Mouse (Mus musculus) kidney, embryonic 14.5 days (tissue): ENCODE data around the gene Snapc3. TPM values are rescaled to one million over a fixed set of nuclear protein-coding genes. Genes with fewer than 3 reads are reported as not detected.

Experiments
- ATAC-seq: fragments of 200-750 bp; cut with Nextera tagmentation; 2 replicates; pipeline ENCODE4 v1.8.0; 2017; ENCODE audit warnings: moderate number of reproducible peaks, mild to moderate bottlenecking, moderate TSS enrichment, moderate library complexity; ENCODE audit not compliant: low FRiP score, low TSS enrichment
- H3K27ac ChIP-seq: fragments of 300-500 bp; sonication (generic); 2 replicates; pipeline ENCODE4 v1.5.1; 2014; ENCODE audit warnings: low read depth, mild to moderate bottlenecking, low read length, moderate library complexity, mixed read lengths
- H3K27me3 ChIP-seq: fragments of 300-500 bp; sonication (generic); 2 replicates; pipeline ENCODE4 v1.6.1; 2014; ENCODE audit warnings: mild to moderate bottlenecking, low read length; ENCODE audit not compliant: control insufficient read depth, insufficient read depth
- H3K36me3 ChIP-seq: fragments of 300-500 bp; sonication (generic); 2 replicates; pipeline ENCODE4 v1.6.1; 2014; ENCODE audit warnings: low read length, mixed read lengths; ENCODE audit not compliant: control insufficient read depth, insufficient read depth
- H3K4me1 ChIP-seq: fragments of 300-500 bp; sonication (generic); 2 replicates; pipeline ENCODE4 v1.6.1; 2014; ENCODE audit warnings: low read length, mixed read lengths; ENCODE audit not compliant: control insufficient read depth, insufficient read depth
- H3K4me2 ChIP-seq: fragments of 300-500 bp; sonication (generic); replicated peaks from 2 replicates; pipeline ENCODE4 v1.6.1; 2014; ENCODE audit warnings: low read depth, mild to moderate bottlenecking, low read length
- H3K4me3 ChIP-seq: fragments of 300-500 bp; sonication (generic); 2 replicates; pipeline ENCODE4 v1.5.1; 2014; ENCODE audit warnings: mild to moderate bottlenecking, low read length
- H3K9ac ChIP-seq: fragments of 300-500 bp; sonication (generic); 2 replicates; pipeline ENCODE4 v1.6.1; 2014; ENCODE audit warnings: low read depth, mild to moderate bottlenecking, low read length, moderate library complexity
- H3K9me3 ChIP-seq: fragments of 300-500 bp; sonication (generic); 2 replicates; pipeline ENCODE4 v1.6.1; 2016; ENCODE audit warnings: low read length; ENCODE audit not compliant: control insufficient read depth
- WGBS: fragments of 180-500 bp; shearing (Covaris S2); extraction: QIAGEN DNeasy Blood & Tissue Kit; methylation state at CpG from one replicate; pipeline ENCODE4 v1.1.7; 2014; 5-methylcytosine and 5-hydroxymethylcytosine counted together
- polyA plus RNA-seq: library from polyadenylated mRNA; unstranded; fragments of >200 nt; fragmentation: Nextera tagmentation; extraction: Ambion mirVana; gene quantifications from 2 replicates; pipeline ENCODE4 v1.2.1, GENCODE M21; 2014

The Snapc3 gene
- polyA plus RNA-seq, 1 experiment from 2014 or later, result 51.3 TPM

- Histone ChIP-seq H3K4me2 (no peak overlapping the region), H3K9me3 (peaks cover 9% of the 10 kb centered on the region), H3K27ac (no peak overlapping the region), H3K27me3 (no peaks in the 10 kb centered on the region), H3K4me1 (no peaks in the 10 kb centered on the region), H3K4me3 (no peak overlapping the region), H3K36me3 (no peaks in the 10 kb centered on the region), H3K9ac (no peak overlapping the region)
- ATAC-seq, result no peak
- 95% methylated on average over 4 of the region's 4 CpGs for WGBS
These were observed 7.5 kb upstream of the Snapc3 start for GRCm38 (mm10) chr4:83409867-83410505.

- ATAC-seq, result 0 out of 2 replicates have a peak, but pooled peaks have one; percentile 11
- H3K4me1 ChIP-seq, result no peaks in the 10 kb centered on the region
- WGBS, result 76% methylated on average over 3 of the region's 3 CpGs
- no peaks in the 10 kb centered on the region for H3K36me3 ChIP-seq
- H3K4me2 ChIP-seq, result no peak overlapping the region
- H3K9me3 ChIP-seq, result peaks cover 9% of the 10 kb centered on the region
- H3K4me3 ChIP-seq, result no peak overlapping the region
- H3K27ac ChIP-seq, result no peak overlapping the region
- no peak overlapping the region for H3K9ac ChIP-seq
- H3K27me3 ChIP-seq, result no peaks in the 10 kb centered on the region
These were observed 5.5 kb upstream of the Snapc3 start for GRCm38 (mm10) chr4:83412060-83412459.

- WGBS, result 85% methylated on average over 5 of the region's 5 CpGs
- Histone ChIP-seq H3K27ac (no peak overlapping the region), H3K4me1 (0 out of 2 replicates have a peak, but pooled peaks cover 2% of the 10 kb centered on the region), H3K27me3 (no peaks in the 10 kb centered on the region), H3K9ac (no peak overlapping the region), H3K36me3 (no peaks in the 10 kb centered on the region), H3K9me3 (no peaks in the 10 kb centered on the region), H3K4me3 (no peak overlapping the region), H3K4me2 (no peak overlapping the region)
- ATAC-seq, result no peak
These were observed 3.2 kb upstream of the Snapc3 start for GRCm38 (mm10) chr4:83414241-83414824.

- Histone ChIP-seq H3K4me1 (0 out of 2 replicates have a peak, but pooled peaks cover 2% of the 10 kb centered on the region), H3K9ac (peak overlapping the region; percentile 72), H3K4me2 (peak overlapping the region; percentile 45), H3K27me3 (no peaks in the 10 kb centered on the region), H3K9me3 (no peaks in the 10 kb centered on the region), H3K4me3 (peak overlapping the region; percentile 64), H3K36me3 (peaks cover 12% of the 10 kb centered on the region; the same call in 1 of the 2 replicates), H3K27ac (no peak overlapping the region)
- ATAC-seq, result peak; percentile 60
- under 1% methylated on average over 30 of the region's 30 CpGs for WGBS
These were observed 279 bp downstream of the Snapc3 start for GRCm38 (mm10) chr4:83417820-83418186.

- Histone ChIP-seq H3K9me3 (no peaks in the 10 kb centered on the region), H3K4me2 (peak overlapping the region; percentile 45), H3K36me3 (peaks cover 21% of the 10 kb centered on the region), H3K27me3 (no peaks in the 10 kb centered on the region), H3K4me3 (peak overlapping the region; percentile 64), H3K4me1 (0 out of 2 replicates have a peak, but pooled peaks cover 2% of the 10 kb centered on the region), H3K27ac (no peak overlapping the region), H3K9ac (0 out of 2 replicates have a peak overlapping the region, but pooled peaks have one; percentile 72)
- no peak for ATAC-seq
- 65% methylated on average over 2 of the region's 2 CpGs for WGBS
These were observed 1.3 kb downstream of the Snapc3 start for GRCm38 (mm10) chr4:83418781-83419180.

GRCm38 (mm10) chr4:83423641-83424040 is 6.1 kb downstream of the Snapc3 start:
- peaks cover 49% of the 10 kb centered on the region for H3K36me3 ChIP-seq
- no peaks in the 10 kb centered on the region for H3K27me3 ChIP-seq
- H3K4me1 ChIP-seq, result 0 out of 2 replicates have a peak, but pooled peaks cover 2% of the 10 kb centered on the region
- H3K4me2 ChIP-seq, result no peak overlapping the region
- WGBS, result 91% methylated on average over 6 of the region's 6 CpGs
- no peak for ATAC-seq
- H3K9ac ChIP-seq, result no peak overlapping the region
- H3K9me3 ChIP-seq, result no peaks in the 10 kb centered on the region
- no peak overlapping the region for H3K4me3 ChIP-seq
- H3K27ac ChIP-seq, result no peak overlapping the region

GRCm38 (mm10) chr4:83425119-83425518 is 7.6 kb downstream of the Snapc3 start:
- peaks cover 60% of the 10 kb centered on the region for H3K36me3 ChIP-seq

GRCm38 (mm10) chr4:83427141-83427540 is 9.6 kb downstream of the Snapc3 start:
- Histone ChIP-seq H3K9me3 (no peaks in the 10 kb centered on the region), H3K27me3 (no peaks in the 10 kb centered on the region), H3K4me2 (no peak overlapping the region), H3K4me1 (no peaks in the 10 kb centered on the region), H3K36me3 (peaks cover 62% of the 10 kb centered on the region), H3K27ac (no peak overlapping the region), H3K4me3 (no peak overlapping the region), H3K9ac (no peak overlapping the region)
- 96% methylated on average over 7 of the region's 7 CpGs for WGBS
- ATAC-seq, result no peak

More at GRCm38 (mm10) chr4:83425119-83425518, 7.6 kb downstream of the Snapc3 start:
- no peaks in the 10 kb centered on the region for H3K9me3 ChIP-seq
- H3K4me1 ChIP-seq, result no peaks in the 10 kb centered on the region
- no peak for ATAC-seq
- H3K4me2 ChIP-seq, result no peak overlapping the region
- no peak overlapping the region for H3K4me3 ChIP-seq
- no peak overlapping the region for H3K27ac ChIP-seq
- H3K9ac ChIP-seq, result no peak overlapping the region
- WGBS, result 98% methylated on average over 4 of the region's 4 CpGs
- H3K27me3 ChIP-seq, result no peaks in the 10 kb centered on the region

- Histone ChIP-seq H3K36me3 (peaks cover 62% of the 10 kb centered on the region), H3K27me3 (no peaks in the 10 kb centered on the region), H3K9ac (no peak overlapping the region), H3K9me3 (no peaks in the 10 kb centered on the region), H3K4me2 (no peak overlapping the region), H3K27ac (no peak overlapping the region), H3K4me1 (no peaks in the 10 kb centered on the region), H3K4me3 (no peak overlapping the region)
- 95% methylated on average over 8 of the region's 8 CpGs for WGBS
- ATAC-seq, result no peak
These were observed 10.2 kb downstream of the Snapc3 start for GRCm38 (mm10) chr4:83427696-83428095.
